Mouse (Mus musculus): ENCODE results near the gene Itpr3.

DNA sequence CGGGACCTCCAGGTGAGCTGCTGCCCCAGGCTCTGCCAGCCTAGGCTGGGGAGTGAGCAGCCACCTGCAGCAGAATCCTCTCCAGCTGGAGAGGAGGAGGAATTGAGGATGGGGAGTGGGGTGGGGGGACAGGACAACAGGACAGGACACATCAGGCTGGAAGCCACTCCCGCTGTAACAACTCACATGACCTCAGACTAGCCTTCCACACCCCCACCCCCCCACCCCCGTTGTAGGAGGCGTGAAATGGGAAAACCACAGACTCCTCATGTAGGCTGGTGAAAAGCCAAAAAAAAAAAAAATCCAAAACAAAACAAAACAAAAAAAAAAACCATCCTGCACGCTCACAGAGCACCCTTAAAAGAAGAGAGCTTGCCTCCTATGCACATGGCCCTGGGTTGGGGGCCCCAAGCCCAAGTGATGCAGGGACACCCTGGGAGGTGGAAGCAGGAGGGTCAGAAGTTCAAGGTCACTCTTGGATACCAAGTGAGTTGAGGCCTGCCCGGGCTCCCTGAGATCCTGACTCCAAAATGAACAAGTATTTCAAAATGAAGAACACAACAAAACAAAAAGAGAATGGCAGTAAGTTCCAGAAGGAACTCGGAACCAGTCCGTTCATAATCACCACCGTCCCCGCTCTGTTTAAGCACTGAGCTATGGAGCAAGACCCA lies 17.5 kb upstream of the Itpr3 start:
- TF ChIP-seq CTCF (IDR thresholded peaks at IDR 0.05; ENCODE audit: borderline replicate concordance, control insufficient read depth, extremely low read depth, insufficient read depth, low read length, poor library complexity) (no peak), POLR2A (IDR thresholded peaks at IDR 0.05; ENCODE audit: control insufficient read depth, extremely low read depth, insufficient read depth, low read length, poor library complexity) (no peak)
